Mouse (Mus musculus) kidney, adult 2 months (tissue): Measurements from ENCODE around the gene Hoxa9. TPM values are rescaled to one million over a fixed set of nuclear protein-coding genes. Genes with fewer than 3 reads are reported as not detected.
A peak's percentile ranks its signal among the peaks of the same experiment; 100 is the strongest.

Experiments
- DNase-seq: peaks from one replicate; pipeline ENCODE4 v3.0.0; 2021
- H3K27ac ChIP-seq: fragments of 200-500 bp; 2 replicates; pipeline ENCODE4 v1.5.1; 2012; ENCODE audit warnings: low read depth, low read length, control low read depth, inconsistent platforms; ENCODE audit not compliant: insufficient read depth
- H3K27me3 ChIP-seq: fragments of 200-500 bp; replicated peaks from 2 replicates; pipeline ENCODE4 v1.6.1; 2012; ENCODE audit warnings: mild to moderate bottlenecking, moderate library complexity, low read length, inconsistent platforms; ENCODE audit not compliant: control insufficient read depth, insufficient read depth
- H3K36me3 ChIP-seq: fragments of 200-500 bp; 2 replicates; pipeline ENCODE4 v1.6.1; 2012; ENCODE audit warnings: mild to moderate bottlenecking, moderate library complexity, low read length, inconsistent platforms; ENCODE audit not compliant: control insufficient read depth, insufficient read depth
- H3K4me1 ChIP-seq: fragments of 200-500 bp; 2 replicates; pipeline ENCODE4 v1.6.1; 2011; ENCODE audit warnings: low read length; ENCODE audit not compliant: control insufficient read depth, insufficient read depth
- H3K4me3 ChIP-seq: fragments of 200-500 bp; 2 replicates; pipeline ENCODE4 v1.5.1; 2011; ENCODE audit warnings: mild to moderate bottlenecking, low read depth, low read length, control low read depth; ENCODE audit not compliant: insufficient read depth
- CTCF ChIP-seq: fragments of 200-500 bp; conservative IDR thresholded peaks from 2 replicates; pipeline ENCODE4 v1.5.1; 2011; ENCODE audit warnings: low read depth, mild to moderate bottlenecking, control low read depth, low read length, moderate library complexity, mixed read lengths; ENCODE audit not compliant: insufficient read depth, insufficient read length
- POLR2A ChIP-seq: fragments of 200-500 bp; IDR thresholded peaks from one replicate; pipeline ENCODE4 v1.6.1; 2011; ENCODE audit warnings: low read depth, low read length, control low read depth
- WGBS: fragments of 180-500 bp; shearing (Covaris S2); methylation state at CpG from one replicate; pipeline ENCODE4 v1.1.7; 2018; 5-methylcytosine and 5-hydroxymethylcytosine counted together
- polyA plus RNA-seq: library from polyadenylated mRNA; depleted of rRNA; stranded (reverse); fragments of >200 nt; gene quantifications from 2 replicates; pipeline ENCODE4 v1.2.3, GENCODE M21; 2012

Gene Hoxa9
- polyA plus RNA-seq, 1 experiment, result 36.0 TPM

- Histone ChIP-seq H3K4me3 (no peak overlapping the region), H3K4me1 (peaks cover 13% of the 10 kb centered on the region), H3K27me3 (no peaks in the 10 kb centered on the region), H3K27ac (peak overlapping the region; percentile 22; the same call in 1 of the 2 replicates), H3K36me3 (peaks cover 5% of the 10 kb centered on the region; the same call in 1 of the 2 replicates)
- peak; percentile 23 for DNase-seq
- WGBS, result 66% methylated on average over 55 of the region's 55 CpGs
- TF ChIP-seq POLR2A, result no peak
- no peak for TF ChIP-seq CTCF
These were observed 25.0 kb downstream of the Hoxa9 start for GRCm38 (mm10) chr6:52205638-52206621.

- WGBS, result 63% methylated on average over 14 of the region's 14 CpGs
- Histone ChIP-seq H3K27me3 (no peaks in the 10 kb centered on the region), H3K27ac (peak overlapping the region; percentile 22), H3K4me3 (no peak overlapping the region), H3K4me1 (peaks cover 13% of the 10 kb centered on the region), H3K36me3 (peaks cover 5% of the 10 kb centered on the region; the same call in 1 of the 2 replicates)
- TF ChIP-seq CTCF (no peak), POLR2A (no peak)
- peak; percentile 27 for DNase-seq
These were observed 25.7 kb downstream of the Hoxa9 start for GRCm38 (mm10) chr6:52205221-52205620.

- WGBS, result 8% methylated on average over 65 of the region's 65 CpGs
- Histone ChIP-seq H3K4me3 (peak within 1 kb of the TSS; percentile 68), H3K4me1 (peaks cover 3% of the 10 kb centered on the region), H3K27me3 (no peaks in the 10 kb centered on the region), H3K36me3 (peaks cover 5% of the 10 kb centered on the region; the same call in 1 of the 2 replicates), H3K27ac (peak within 1 kb of the TSS; percentile 80)
- DNase-seq, result peak; percentile 96
- peak; percentile 79 for TF ChIP-seq CTCF
- no peak for TF ChIP-seq POLR2A
These were observed 26.7 kb downstream of the Hoxa9 start, which contains the start of gene Hoxa5 for GRCm38 (mm10) chr6:52204050-52204752. Gene Hoxa5, minus strand, starts transcription at chr6:52204587.

GRCm38 (mm10) chr6:52203371-52204049, 27.4 kb downstream of the Hoxa9 start:
- Histone ChIP-seq H3K27me3 (no peaks in the 10 kb centered on the region), H3K4me3 (peak overlapping the region; percentile 68), H3K36me3 (peaks cover 5% of the 10 kb centered on the region; the same call in 1 of the 2 replicates), H3K27ac (peak overlapping the region; percentile 80), H3K4me1 (no peaks in the 10 kb centered on the region)
- TF ChIP-seq POLR2A (no peak), CTCF (no peak)
- 11% methylated on average over 46 of the region's 46 CpGs for WGBS
- peak; percentile 57 for DNase-seq

- peaks cover 5% of the 10 kb centered on the region; the same call in 1 of the 2 replicates for H3K36me3 ChIP-seq
- no peaks in the 10 kb centered on the region for H3K4me1 ChIP-seq
- 30% methylated on average over 10 of the region's 10 CpGs for WGBS
- peak overlapping the region; percentile 80 for H3K27ac ChIP-seq
- peak overlapping the region; percentile 68 for H3K4me3 ChIP-seq
- DNase-seq, result peak; percentile 71
- no peaks in the 10 kb centered on the region for H3K27me3 ChIP-seq
- TF ChIP-seq POLR2A, result no peak
- TF ChIP-seq CTCF, result no peak
These were observed 27.8 kb downstream of the Hoxa9 start for GRCm38 (mm10) chr6:52203121-52203370.

GRCm38 (mm10) chr6:52202362-52203120, 28.3 kb downstream of the Hoxa9 start:
- H3K4me1 ChIP-seq, result no peaks in the 10 kb centered on the region

More at GRCm38 (mm10) chr6:52202362-52203120, 28.3 kb downstream of the Hoxa9 start:
- 43% methylated on average over 22 of the region's 22 CpGs for WGBS
- Histone ChIP-seq H3K4me3 (peak overlapping the region; percentile 68), H3K36me3 (peaks cover 5% of the 10 kb centered on the region; the same call in 1 of the 2 replicates), H3K27ac (peak overlapping the region; percentile 80), H3K27me3 (no peaks in the 10 kb centered on the region)
- peak; percentile 14 for DNase-seq
- TF ChIP-seq POLR2A, result no peak
- TF ChIP-seq CTCF, result no peak
